Mouse (Mus musculus): ENCODE data around the gene Noc3l. TPM values are rescaled to one million over a fixed set of nuclear protein-coding genes. Genes with fewer than 3 reads are reported as not detected.

The Noc3l gene
- polyA plus RNA-seq, 1 experiment from 2014 or later: 8.4 TPM

DNA sequence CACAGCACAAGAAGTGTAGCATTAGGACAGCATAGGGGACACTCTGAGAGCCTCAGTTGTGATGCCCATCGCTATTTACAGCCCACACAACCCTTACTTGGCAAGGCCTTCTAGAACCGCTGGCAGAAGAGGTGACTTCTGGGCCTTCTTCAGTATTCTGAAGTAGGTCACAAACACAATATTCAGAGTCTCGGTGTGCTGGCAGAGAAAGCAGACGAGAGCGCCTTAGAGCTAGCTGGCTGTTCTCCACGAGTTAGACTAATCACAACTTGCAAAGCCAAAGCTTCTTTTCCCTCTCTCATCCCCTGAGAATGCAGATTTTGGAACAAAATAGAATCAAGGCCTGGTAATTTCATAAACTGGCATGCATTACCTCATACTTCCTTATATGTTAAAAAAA lies 20.2 kb downstream of the Noc3l start:
- Histone ChIP-seq H3K27me3 (replicated peaks) (no peaks in the 10 kb centered on the region), H3K9me3 (no peaks in the 10 kb centered on the region), H3K36me3 (peaks cover 82% of the 10 kb centered on the region), H3K27ac (no peak overlapping the region), H3K9ac (no peak overlapping the region), H3K4me1 (no peaks in the 10 kb centered on the region), H3K4me2 (replicated peaks) (no peak overlapping the region), H3K4me3 (no peak overlapping the region)
- WGBS: 96% methylated on average over 6 of the region's 6 CpGs
- ATAC-seq (ENCODE audit: low FRiP score, low read depth): no peak

DNA sequence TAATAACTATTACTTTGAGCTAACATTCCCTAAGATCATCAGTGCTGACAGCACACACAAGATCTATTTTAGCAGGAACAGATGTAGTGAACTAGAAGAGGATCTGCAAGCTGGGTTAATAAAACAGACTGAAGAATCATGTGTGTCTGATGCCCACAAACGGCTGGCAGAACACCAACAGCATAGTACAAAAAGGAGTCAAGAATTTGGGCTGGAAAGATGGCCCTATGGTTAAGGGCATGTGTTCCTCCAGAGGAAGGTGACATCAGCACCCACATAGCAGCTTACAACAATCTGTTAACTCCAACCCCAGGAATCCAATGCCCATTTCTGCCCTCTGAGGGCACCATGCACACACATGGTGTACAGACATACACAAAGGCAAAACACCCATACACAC lies 20.7 kb downstream of the Noc3l start:
- H3K36me3 ChIP-seq: peaks cover 82% of the 10 kb centered on the region

DNA sequence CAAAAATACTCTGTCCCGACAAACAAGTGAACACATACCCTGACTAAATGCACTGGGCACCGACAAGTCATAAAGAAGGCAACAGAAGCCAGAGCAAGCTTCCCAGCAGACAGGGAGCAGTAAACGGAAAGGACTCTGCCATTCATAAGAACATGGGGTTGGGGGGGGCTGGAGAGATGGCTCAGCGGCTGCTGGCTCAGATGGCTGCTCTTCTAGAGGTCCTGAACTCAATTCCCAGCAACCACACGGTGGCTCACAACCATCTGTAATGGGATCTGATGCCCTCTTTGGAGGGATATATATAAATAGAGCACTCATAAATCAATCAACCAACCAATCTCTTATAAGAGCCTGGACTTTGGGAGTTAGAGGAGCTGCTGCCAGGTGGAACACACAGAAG lies 22.5 kb downstream of the Noc3l start:
- no peak overlapping the region for H3K4me2 ChIP-seq (replicated peaks)
- no peak overlapping the region for H3K4me3 ChIP-seq
- no peaks in the 10 kb centered on the region for H3K9me3 ChIP-seq
- H3K4me1 ChIP-seq: no peaks in the 10 kb centered on the region
- no peak overlapping the region for H3K27ac ChIP-seq
- no peak overlapping the region for H3K9ac ChIP-seq
- peaks cover 78% of the 10 kb centered on the region for H3K36me3 ChIP-seq
- no peaks in the 10 kb centered on the region for H3K27me3 ChIP-seq (replicated peaks)
- no peak for ATAC-seq (ENCODE audit: low FRiP score, low read depth)
- WGBS: 79% methylated on average over 5 of the region's 5 CpGs

More for the DNA sequence above, 20.7 kb downstream of the Noc3l start:
- no peak for ATAC-seq (ENCODE audit: low FRiP score, low read depth)
- Histone ChIP-seq H3K9me3 (no peaks in the 10 kb centered on the region), H3K27me3 (replicated peaks) (no peaks in the 10 kb centered on the region), H3K4me2 (replicated peaks) (no peak overlapping the region), H3K4me1 (no peaks in the 10 kb centered on the region), H3K4me3 (no peak overlapping the region), H3K27ac (no peak overlapping the region), H3K9ac (no peak overlapping the region)
- 84% methylated on average over 1 of the region's 1 CpGs for WGBS

DNA sequence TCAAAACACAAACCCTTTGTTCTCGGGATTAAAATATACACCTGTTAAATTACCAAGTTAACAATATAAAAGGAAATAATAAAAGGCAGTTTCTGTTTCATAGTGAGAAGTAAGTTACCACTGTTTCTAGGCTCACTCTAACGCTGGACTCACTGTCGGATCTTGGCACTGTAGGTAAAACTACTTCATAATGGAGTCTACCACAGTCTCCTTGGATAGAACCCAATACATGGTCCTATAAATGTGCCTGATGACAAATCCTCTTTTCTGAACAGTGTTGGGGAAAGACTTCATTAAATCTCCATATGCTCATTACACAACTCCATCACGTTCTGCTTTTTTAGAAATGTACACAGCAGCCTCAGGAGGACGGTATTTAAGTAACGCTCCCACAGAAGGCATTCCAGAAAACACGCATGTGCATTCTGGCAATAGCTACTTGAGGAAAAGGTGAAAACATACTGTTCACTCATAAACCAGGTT lies 25.4 kb downstream of the Noc3l start:
- H3K36me3 ChIP-seq: peaks cover 84% of the 10 kb centered on the region
- H3K9me3 ChIP-seq: no peaks in the 10 kb centered on the region
- no peaks in the 10 kb centered on the region for H3K27me3 ChIP-seq (replicated peaks)
- WGBS: 96% methylated on average over 7 of the region's 7 CpGs
- no peak overlapping the region for H3K4me3 ChIP-seq
- H3K4me2 ChIP-seq (replicated peaks): no peak overlapping the region
- no peak overlapping the region for H3K9ac ChIP-seq
- no peak overlapping the region for H3K27ac ChIP-seq
- no peaks in the 10 kb centered on the region for H3K4me1 ChIP-seq
- no peak for ATAC-seq (ENCODE audit: low FRiP score, low read depth)

DNA sequence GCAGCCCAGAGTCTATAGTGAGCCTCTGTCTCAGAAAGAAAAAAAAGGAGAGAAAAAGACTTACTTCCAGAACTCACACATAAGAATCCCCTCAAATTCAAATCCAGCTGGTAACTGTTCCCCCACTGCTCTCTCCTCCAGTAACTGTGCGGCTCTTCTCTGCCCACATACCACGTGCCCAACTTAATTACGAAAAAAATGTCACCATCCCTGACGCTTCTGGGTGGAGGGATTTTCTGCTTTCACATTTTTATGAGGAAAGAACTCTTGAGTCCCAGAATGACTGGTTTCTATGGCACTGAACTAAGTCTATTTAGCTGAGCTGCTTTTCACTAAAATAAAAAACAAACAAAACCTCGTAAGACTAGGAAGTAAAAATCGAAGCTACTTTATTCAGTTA lies 31.3 kb downstream of the Noc3l start:
- 92% methylated on average over 6 of the region's 6 CpGs for WGBS

DNA sequence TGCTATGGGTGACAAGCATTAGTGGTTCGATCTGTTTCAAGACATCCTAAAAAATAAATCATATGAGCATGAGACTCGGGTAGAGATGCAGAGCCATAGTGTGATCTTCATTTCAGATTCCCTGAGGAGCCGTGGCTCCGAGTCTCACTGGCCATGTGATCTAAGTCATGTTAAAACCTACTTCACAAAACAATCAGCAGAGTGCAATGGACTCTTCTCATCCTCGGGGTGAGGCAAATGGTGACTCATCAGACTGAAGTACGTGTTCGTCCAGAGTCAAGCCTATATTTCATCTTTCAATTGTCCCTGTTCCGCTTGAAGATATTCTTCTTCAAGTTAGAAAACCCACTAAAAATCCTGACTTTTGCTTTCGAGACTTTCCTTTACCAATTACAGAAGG lies 35.5 kb downstream of the Noc3l start:
- Histone ChIP-seq H3K9ac (no peak overlapping the region), H3K36me3 (peaks cover 10% of the 10 kb centered on the region), H3K9me3 (no peaks in the 10 kb centered on the region), H3K4me2 (replicated peaks) (no peak overlapping the region), H3K27me3 (replicated peaks) (no peaks in the 10 kb centered on the region), H3K4me1 (no peaks in the 10 kb centered on the region), H3K4me3 (no peak overlapping the region), H3K27ac (no peak overlapping the region)
- 91% methylated on average over 9 of the region's 9 CpGs for WGBS
- no peak for ATAC-seq (ENCODE audit: low FRiP score, low read depth)

More for the DNA sequence above, 31.3 kb downstream of the Noc3l start:
- no peak for ATAC-seq (ENCODE audit: low FRiP score, low read depth)
- Histone ChIP-seq H3K9me3 (no peaks in the 10 kb centered on the region), H3K36me3 (peaks cover 38% of the 10 kb centered on the region), H3K4me2 (replicated peaks) (no peak overlapping the region), H3K9ac (no peak overlapping the region), H3K4me1 (no peaks in the 10 kb centered on the region), H3K4me3 (no peak overlapping the region), H3K27me3 (replicated peaks) (no peaks in the 10 kb centered on the region), H3K27ac (no peak overlapping the region)

DNA sequence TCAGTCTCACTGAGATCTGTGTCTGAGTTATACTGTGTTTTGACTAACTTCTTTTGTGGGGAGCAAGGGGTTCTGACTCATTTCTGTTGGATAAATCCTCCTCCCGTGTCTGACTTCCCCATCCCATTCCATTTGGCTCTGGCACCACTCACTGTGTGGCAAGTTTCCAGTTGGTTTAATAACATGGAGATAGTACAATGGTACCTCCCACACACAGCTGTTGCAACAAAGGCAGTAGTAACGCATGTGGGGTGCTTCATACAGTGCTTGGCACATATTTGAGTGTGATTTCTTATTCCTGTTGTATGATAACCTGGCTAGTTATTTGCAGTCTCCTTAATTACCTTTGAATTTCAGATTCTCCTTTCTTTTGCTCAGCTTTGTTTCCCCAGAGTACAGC lies 40.2 kb downstream of the Noc3l start:
- no peak overlapping the region for H3K4me3 ChIP-seq
- 85% methylated on average over 2 of the region's 2 CpGs for WGBS
- H3K27ac ChIP-seq: no peak overlapping the region

DNA sequence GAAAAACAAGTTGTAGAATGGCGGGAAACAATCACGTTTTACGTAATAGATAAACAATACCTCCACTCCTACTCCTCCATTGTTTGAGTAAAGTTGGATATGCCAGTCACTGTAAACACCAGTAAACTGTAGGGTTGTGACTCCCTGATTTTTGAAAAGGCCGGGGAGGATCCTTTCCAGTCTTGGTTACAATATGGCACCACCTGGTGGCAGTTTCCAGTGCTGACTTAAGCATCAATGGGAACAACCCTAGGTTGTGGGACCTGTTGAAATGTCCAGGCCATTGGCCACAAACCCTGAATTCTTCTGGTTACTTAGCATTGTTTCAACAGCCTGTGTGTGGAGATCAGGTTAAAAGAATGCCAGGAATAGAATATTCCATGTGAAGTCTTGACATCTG lies 43.5 kb downstream of the Noc3l start:
- no peak for ATAC-seq (ENCODE audit: low FRiP score, low read depth)
- 0 out of 2 replicates have a peak, but pooled peaks cover 3% of the 10 kb centered on the region for H3K36me3 ChIP-seq
- no peak overlapping the region for H3K4me2 ChIP-seq (replicated peaks)
- H3K27me3 ChIP-seq (replicated peaks): no peaks in the 10 kb centered on the region
- no peak overlapping the region for H3K9ac ChIP-seq
- H3K4me3 ChIP-seq: no peak overlapping the region
- WGBS: 64% methylated on average over 4 of the region's 4 CpGs
- H3K4me1 ChIP-seq: no peaks in the 10 kb centered on the region
- no peak overlapping the region for H3K27ac ChIP-seq
- no peaks in the 10 kb centered on the region for H3K9me3 ChIP-seq

More for the DNA sequence above, 40.2 kb downstream of the Noc3l start:
- H3K9ac ChIP-seq: no peak overlapping the region
- H3K4me2 ChIP-seq (replicated peaks): no peak overlapping the region
- H3K27me3 ChIP-seq (replicated peaks): no peaks in the 10 kb centered on the region
- H3K36me3 ChIP-seq: 0 out of 2 replicates have a peak, but pooled peaks cover 5% of the 10 kb centered on the region
- no peaks in the 10 kb centered on the region for H3K9me3 ChIP-seq
- no peaks in the 10 kb centered on the region for H3K4me1 ChIP-seq
- no peak for ATAC-seq (ENCODE audit: low FRiP score, low read depth)

DNA sequence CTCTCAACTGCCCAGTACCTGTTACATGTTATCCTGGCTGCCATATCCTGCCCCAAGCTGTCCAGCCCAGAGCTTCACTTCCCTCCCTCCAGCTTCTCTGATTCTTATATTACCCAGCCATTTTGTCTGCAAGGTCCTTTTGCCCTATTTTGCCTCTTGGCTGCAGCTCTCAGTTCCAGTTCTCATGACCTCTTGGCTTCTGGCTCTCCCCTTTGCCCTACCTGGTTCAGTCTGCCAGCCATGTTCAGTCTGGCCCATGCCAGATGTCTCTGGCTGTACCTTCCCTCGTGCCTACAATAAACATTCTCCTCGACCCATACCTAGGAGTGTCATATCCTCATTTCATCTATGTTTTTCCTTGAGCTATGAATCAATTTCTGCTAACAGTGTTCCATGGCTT lies 52.7 kb downstream of the Noc3l start:
- Histone ChIP-seq H3K27ac (no peak overlapping the region), H3K4me1 (no peaks in the 10 kb centered on the region), H3K4me2 (replicated peaks) (no peak overlapping the region), H3K36me3 (peaks cover 6% of the 10 kb centered on the region; the same call in 1 of the 2 replicates), H3K27me3 (replicated peaks) (no peaks in the 10 kb centered on the region), H3K9me3 (no peaks in the 10 kb centered on the region), H3K9ac (no peak overlapping the region), H3K4me3 (no peak overlapping the region)
- 95% methylated on average over 2 of the region's 2 CpGs for WGBS
- no peak for ATAC-seq (ENCODE audit: low FRiP score, low read depth)

DNA sequence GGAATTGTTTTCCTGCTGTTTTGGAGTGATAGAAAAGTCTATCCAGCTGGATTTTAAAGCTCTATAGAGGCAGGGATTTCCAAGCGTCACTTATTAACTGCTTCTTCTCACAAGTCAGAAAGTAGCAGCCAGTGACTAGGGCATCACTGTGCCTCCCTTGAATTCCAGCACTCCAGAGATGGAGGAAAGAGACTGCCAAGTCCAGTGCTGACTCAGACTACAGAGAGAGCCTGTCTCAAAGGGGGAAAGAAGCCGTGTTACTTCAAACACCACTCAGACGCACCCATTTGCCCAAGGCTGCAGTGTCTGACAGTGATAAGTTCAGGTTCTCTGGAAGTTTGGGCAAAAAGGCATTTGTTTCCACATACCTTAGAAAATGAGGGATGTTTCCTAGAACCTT lies 58.6 kb downstream of the Noc3l start:
- no peak for ATAC-seq (ENCODE audit: low FRiP score, low read depth)
- Histone ChIP-seq H3K9ac (no peak overlapping the region), H3K4me2 (replicated peaks) (no peak overlapping the region), H3K36me3 (peaks cover 10% of the 10 kb centered on the region; the same call in 1 of the 2 replicates), H3K4me3 (no peak overlapping the region), H3K27ac (no peak overlapping the region), H3K27me3 (replicated peaks) (no peaks in the 10 kb centered on the region), H3K4me1 (no peaks in the 10 kb centered on the region), H3K9me3 (no peaks in the 10 kb centered on the region)
- 85% methylated on average over 3 of the region's 3 CpGs for WGBS

DNA sequence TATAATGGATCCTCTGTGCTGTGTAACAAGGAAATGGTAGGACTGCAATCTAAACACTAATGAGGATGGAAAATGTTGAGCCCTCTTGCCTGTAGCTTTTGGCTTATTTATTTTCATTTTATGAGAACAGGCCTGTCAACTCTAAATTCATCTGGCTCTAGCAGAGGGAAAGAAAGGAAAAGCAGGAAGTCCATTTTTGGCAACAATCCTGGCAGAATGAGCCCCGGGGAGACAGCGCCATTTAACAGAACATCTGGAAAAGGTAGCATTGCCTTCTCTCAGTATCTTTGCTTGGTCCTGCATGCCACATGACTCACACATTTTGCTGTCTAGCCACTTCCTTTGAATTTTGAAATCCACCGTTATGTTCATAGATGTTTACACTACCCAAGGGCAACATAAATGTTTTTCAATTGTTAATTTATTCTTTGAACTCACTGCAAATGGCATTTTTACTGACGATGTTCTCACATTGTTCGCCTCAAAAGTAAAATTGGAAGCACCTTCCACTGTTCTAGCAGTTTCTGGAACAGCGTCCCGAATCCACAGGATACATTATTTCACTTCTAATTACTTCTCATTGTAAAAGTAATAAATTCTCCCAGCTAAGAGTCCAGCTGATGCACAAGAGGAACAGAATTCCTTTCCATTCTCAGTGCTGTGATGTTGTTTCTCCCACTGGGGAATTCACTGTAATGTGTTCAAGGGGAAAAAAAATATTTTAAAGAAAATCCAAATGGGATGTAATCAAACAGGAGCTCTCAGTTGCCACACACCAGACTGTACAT lies 60.2 kb downstream of the Noc3l start:
- ATAC-seq (ENCODE audit: low FRiP score, low read depth): no peak

DNA sequence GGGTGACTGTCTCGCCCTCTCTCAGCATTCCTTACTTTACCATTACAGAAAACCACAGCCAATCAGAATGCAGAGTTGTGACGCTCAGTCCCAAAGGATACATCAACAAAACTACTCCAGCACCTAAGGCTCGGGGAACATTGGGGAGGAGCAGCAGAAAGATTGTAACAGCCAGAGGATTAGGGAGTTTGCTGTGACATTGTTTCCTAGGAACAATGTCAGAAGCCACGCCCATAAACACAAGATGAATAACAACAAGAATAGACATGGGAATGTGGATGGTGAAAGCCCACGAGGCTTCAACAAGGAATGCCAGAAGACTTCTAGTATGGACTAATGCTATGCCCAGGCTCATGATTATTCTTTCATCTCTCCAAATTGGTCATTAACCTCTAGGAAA lies 61.0 kb downstream of the Noc3l start:
- Histone ChIP-seq H3K27me3 (replicated peaks) (no peaks in the 10 kb centered on the region), H3K36me3 (peaks cover 10% of the 10 kb centered on the region; the same call in 1 of the 2 replicates), H3K9me3 (no peaks in the 10 kb centered on the region), H3K4me2 (replicated peaks) (no peak overlapping the region), H3K9ac (no peak overlapping the region), H3K4me3 (no peak overlapping the region), H3K4me1 (no peaks in the 10 kb centered on the region), H3K27ac (no peak overlapping the region)
- no peak for ATAC-seq (ENCODE audit: low FRiP score, low read depth)
- 70% methylated on average over 5 of the region's 5 CpGs for WGBS

More for the DNA sequence above, 60.2 kb downstream of the Noc3l start:
- Histone ChIP-seq H3K27ac (no peak overlapping the region), H3K36me3 (peaks cover 10% of the 10 kb centered on the region; the same call in 1 of the 2 replicates), H3K27me3 (replicated peaks) (no peaks in the 10 kb centered on the region), H3K4me1 (no peaks in the 10 kb centered on the region), H3K4me3 (no peak overlapping the region), H3K4me2 (replicated peaks) (no peak overlapping the region), H3K9ac (no peak overlapping the region), H3K9me3 (no peaks in the 10 kb centered on the region)
- WGBS: 81% methylated on average over 7 of the region's 7 CpGs

DNA sequence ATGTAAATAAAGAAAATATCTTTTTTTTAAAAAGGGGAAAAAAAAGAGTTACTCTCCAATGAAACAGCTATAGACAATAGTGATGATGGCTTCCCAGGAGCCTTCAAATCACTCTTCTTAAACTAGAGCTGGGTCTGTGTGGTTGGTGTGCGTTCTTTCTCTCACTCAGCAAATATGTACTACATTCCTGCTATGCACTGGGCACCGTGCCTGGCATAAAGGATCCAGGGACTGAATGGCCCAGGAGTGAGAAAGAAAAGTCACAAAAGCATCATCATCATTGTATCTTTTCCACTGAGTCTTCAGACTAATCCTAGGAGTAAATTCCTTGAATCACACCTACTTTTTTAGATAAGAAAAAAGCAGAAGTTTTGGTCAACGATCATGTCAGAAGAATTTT lies 61.9 kb downstream of the Noc3l start:
- Histone ChIP-seq H3K9ac (no peak overlapping the region), H3K4me1 (no peaks in the 10 kb centered on the region), H3K36me3 (peaks cover 10% of the 10 kb centered on the region; the same call in 1 of the 2 replicates), H3K4me3 (no peak overlapping the region), H3K9me3 (no peaks in the 10 kb centered on the region), H3K4me2 (replicated peaks) (no peak overlapping the region), H3K27ac (no peak overlapping the region), H3K27me3 (replicated peaks) (no peaks in the 10 kb centered on the region)
- no peak for ATAC-seq (ENCODE audit: low FRiP score, low read depth)
- WGBS: 90% methylated on average over 3 of the region's 3 CpGs

Data from neural tube, embryonic 12.5 days (tissue).